Comparison of ENCODE assay signal across 10 mouse cellular contexts in genomic region chr11:116625081-116626000, GRCm38 (mm10). TPM values are rescaled to one million over a fixed set of nuclear protein-coding genes. Genes with fewer than 3 reads are reported as not detected.
DNase-seq lines count a peak whose midpoint lies in the region; TF ChIP-seq lines count a peak whose summit lies in the region.
"Had no signal": no experiment of that assay in that cellular context is flagged by ENCODE, and none has a peak within 500 bp of the region (broad histone marks: within the 10 kb centered on the region; RNA-seq: fewer than 3 reads in every experiment).

No protein-coding gene starts in this region.

- no peaks in the 10 kb centered on the region for H3K27me3 ChIP-seq in heart, embryonic 10.5 days (ENCODE audit: insufficient read depth, poor library complexity, severe bottlenecking)
- H3K27me3 ChIP-seq: lung, embryonic 15.5 days had no signal

- TF ChIP-seq CTCF in embryonic fibroblast, embryonic 13.5 days (IDR thresholded peaks at IDR 0.05; ENCODE audit: borderline replicate concordance, insufficient read depth, low read length): 0 out of 2 replicates have a peak, but pooled peaks have one; percentile 15

- no peaks in the 10 kb centered on the region for H3K9me3 ChIP-seq in heart, embryonic 10.5 days
- H3K9me3 ChIP-seq: embryonic facial prominence, embryonic 13.5 days; lung, embryonic 15.5 days had no signal

- no peak for TF ChIP-seq POLR2A in embryonic fibroblast, embryonic 13.5 days (IDR thresholded peaks at IDR 0.05; ENCODE audit: low read depth, low read length)

- H3K4me3 ChIP-seq in heart, embryonic 10.5 days: peak overlapping the region; percentile 86
- no peak overlapping the region for H3K4me3 ChIP-seq in embryonic fibroblast, embryonic 13.5 days (ENCODE audit: insufficient read depth, low read length)

- WGBS in heart, embryonic 10.5 days: 58% methylated on average over 17 of the region's 17 CpGs

- intact Hi-C loops in heart, postnatal 10 days (cut with DNase I): loop anchor here (5.0 kb wide), 1 partner anchor 123 kb away; no protein-coding TSS in a partner anchor

- peaks cover 87% of the 10 kb centered on the region for H3K4me1 ChIP-seq in heart, embryonic 10.5 days
- 0 out of 2 replicates have a peak, but pooled peaks cover 2% of the 10 kb centered on the region for H3K4me1 ChIP-seq in embryonic fibroblast, embryonic 13.5 days (ENCODE audit: control insufficient read depth, insufficient read depth, low read length)

- peak overlapping the region; percentile 89 for H3K27ac ChIP-seq in heart, embryonic 10.5 days
- no peak overlapping the region for H3K27ac ChIP-seq in embryonic fibroblast, embryonic 13.5 days (ENCODE audit: insufficient read depth, low read length)
- H3K27ac ChIP-seq: embryonic facial prominence, embryonic 13.5 days; lung, embryonic 15.5 days had no signal

- H3K36me3 ChIP-seq in heart, embryonic 10.5 days: no peaks in the 10 kb centered on the region
- H3K36me3 ChIP-seq: embryonic facial prominence, embryonic 13.5 days; lung, embryonic 15.5 days had no signal

- peak; percentile 79 for DNase-seq in heart, embryonic 10.5 days (ENCODE audit: low spot score)
- no peak for DNase-seq in heart, postnatal 10 days
- DNase-seq in 416B (ENCODE audit: low read depth): peak; percentile 71
- peak; percentile 62 for DNase-seq in MEL-GATA-1-ER (ENCODE audit: extremely low read depth, low read depth)
- DNase-seq in lung, postnatal 36 days: peak; percentile 71
- peak; percentile 77 for DNase-seq in testis, postnatal 14 days (ENCODE audit: low spot score)
- no peak for DNase-seq in layer of hippocampus, postnatal 14 days (ENCODE audit: low spot score in 2 of 2)

RNA-seq across cellular contexts. Expression of gene Rhbdf2, which starts 1.5 kb away (rescaled TPM):
- polyA plus RNA-seq in heart, embryonic 10.5 days (2016; fragmentation: Nextera tagmentation; extraction: Ambion mirVana): 6.7 and 8.7 TPM in 2 replicates
- 10 to 100 TPM; 15.4 to 17.7 TPM for total RNA-seq in heart, postnatal 10 days (2021)
- polyA plus RNA-seq in embryonic fibroblast, embryonic 13.5 days (2011; ENCODE audit: insufficient read length, low read depth, missing spikeins): 10.1 and 11.5 TPM in 2 replicates
- total RNA-seq in layer of hippocampus, postnatal 14 days (2021): 1 to 10 TPM; 1.6 to 1.7 TPM

RNA-seq across cellular contexts. Expression of gene Prcd, which starts 28.0 kb away (rescaled TPM):
- 0.60 and 0.78 TPM in 2 replicates for polyA plus RNA-seq in heart, embryonic 10.5 days (2016; fragmentation: Nextera tagmentation; extraction: Ambion mirVana)
- total RNA-seq in heart, postnatal 10 days (2021): 1 to 10 TPM; 1.4 to 1.7 TPM
- polyA plus RNA-seq in embryonic fibroblast, embryonic 13.5 days (2011; ENCODE audit: insufficient read length, low read depth, missing spikeins): not detected in 2 replicates
- 1 to 10 TPM; 4.6 to 5.0 TPM for total RNA-seq in layer of hippocampus, postnatal 14 days (2021)

RNA-seq across cellular contexts. Expression of gene Cygb, which starts 28.8 kb away (rescaled TPM):
- polyA plus RNA-seq in heart, embryonic 10.5 days (2016; fragmentation: Nextera tagmentation; extraction: Ambion mirVana): 1.0 and 2.8 TPM in 2 replicates
- 10 to 100 TPM; 76.2 to 85.4 TPM for total RNA-seq in heart, postnatal 10 days (2021)
- polyA plus RNA-seq in embryonic fibroblast, embryonic 13.5 days (2011; ENCODE audit: insufficient read length, low read depth, missing spikeins): 0.74 TPM in 1 of 2 replicates, not detected in the other
- total RNA-seq in layer of hippocampus, postnatal 14 days (2021): 10 to 100 TPM; 48.9 to 52.1 TPM

RNA-seq across cellular contexts. Expression of gene Aanat, which starts 39.1 kb away (rescaled TPM):
- polyA plus RNA-seq in heart, embryonic 10.5 days (2016; fragmentation: Nextera tagmentation; extraction: Ambion mirVana): not detected in 2 replicates
- total RNA-seq in heart, postnatal 10 days (2021): not detected
- not detected in 2 replicates for polyA plus RNA-seq in embryonic fibroblast, embryonic 13.5 days (2011; ENCODE audit: insufficient read length, low read depth, missing spikeins)
- total RNA-seq in layer of hippocampus, postnatal 14 days (2021): under 1 TPM; 0.39 to 0.76 TPM
- polyA plus RNA-seq: embryonic facial prominence, embryonic 13.5 days; lung, embryonic 15.5 days had no signal

RNA-seq across cellular contexts. Expression of gene Ube2o, which starts 44.1 kb away (rescaled TPM):
- polyA plus RNA-seq in heart, embryonic 10.5 days (2016; fragmentation: Nextera tagmentation; extraction: Ambion mirVana): 8.5 and 10.3 TPM in 2 replicates
- 10 to 100 TPM; 28.5 to 33.7 TPM for total RNA-seq in heart, postnatal 10 days (2021)
- 29.8 and 36.3 TPM in 2 replicates for polyA plus RNA-seq in embryonic fibroblast, embryonic 13.5 days (2011; ENCODE audit: insufficient read length, low read depth, missing spikeins)
- 100 to 1,000 TPM; 104 to 108 TPM for total RNA-seq in layer of hippocampus, postnatal 14 days (2021)

Comparison
In these comparisons a context has a peak if more than half of its experiments do, and no peak if none do; other contexts are left out.
1. DNase-seq: peak in heart, embryonic 10.5 days (single experiment), 416B (single experiment), MEL-GATA-1-ER (single experiment), lung, postnatal 36 days (single experiment) and testis, postnatal 14 days (single experiment); none in heart, postnatal 10 days (0 of 2) and layer of hippocampus, postnatal 14 days (0 of 2).
2. RNA of gene Rhbdf2, which starts 1.5 kb away (total RNA-seq): 15.4 to 17.7 TPM in heart, postnatal 10 days; 1.6 to 1.7 TPM in layer of hippocampus, postnatal 14 days; every median in the first group is over 4 times any median in the second.